Mouse (Mus musculus) heart, adult 2 months (tissue): Measurements from ENCODE around the gene Depp1. TPM values are rescaled to one million over a fixed set of nuclear protein-coding genes. Genes with fewer than 3 reads are reported as not detected.

Experiments
- DNase-seq, 2 experiments: peaks; one replicate each; pipeline ENCODE4 v3.0.0; 2021
- H3K27ac ChIP-seq: fragments of 200-600 bp; 2 replicates; pipeline ENCODE4 v1.8.1; 2022
- H3K27me3 ChIP-seq: fragments of 200-500 bp; 2 replicates; pipeline ENCODE4 v1.6.1; 2012; ENCODE audit warnings: mild to moderate bottlenecking, low read length, inconsistent platforms, mixed read lengths; ENCODE audit not compliant: control insufficient read depth, insufficient read depth
- H3K36me3 ChIP-seq: fragments of 200-500 bp; 2 replicates; pipeline ENCODE4 v1.6.1; 2012; ENCODE audit warnings: low read length, inconsistent platforms; ENCODE audit not compliant: control insufficient read depth, insufficient read depth
- H3K4me1 ChIP-seq: fragments of 200-500 bp; 2 replicates; pipeline ENCODE4 v1.6.1; 2011; ENCODE audit warnings: low read length; ENCODE audit not compliant: control insufficient read depth, insufficient read depth
- H3K4me3 ChIP-seq: fragments of 200-600 bp; 2 replicates; pipeline ENCODE4 v1.8.1; 2022
- H3K79me2 ChIP-seq: fragments of 200-500 bp; replicated peaks from 2 replicates; pipeline ENCODE4 v1.6.1; 2012; ENCODE audit warnings: mild to moderate bottlenecking, inconsistent platforms, low read length, moderate library complexity, mixed read lengths; ENCODE audit not compliant: control insufficient read depth, insufficient read depth
- H3K9ac ChIP-seq: fragments of 200-500 bp; 2 replicates; pipeline ENCODE4 v1.6.1; 2012; ENCODE audit warnings: low read depth, mild to moderate bottlenecking, control low read depth, inconsistent platforms, low read length, mixed read lengths
- CTCF ChIP-seq: fragments of 200-600 bp; IDR thresholded peaks from 2 replicates; pipeline ENCODE4 v1.8.1; 2022; ENCODE audit warnings: antibody characterized with exemption, mild to moderate bottlenecking, moderate library complexity
- EP300 ChIP-seq: fragments of 200-500 bp; IDR thresholded peaks from 2 replicates; pipeline ENCODE4 v1.6.1; 2011; ENCODE audit warnings: low read depth, low read length, control low read depth; ENCODE audit not compliant: insufficient read depth
- POLR2A ChIP-seq: fragments of 200-500 bp; IDR thresholded peaks from 2 replicates; pipeline ENCODE4 v1.6.1; 2011; ENCODE audit warnings: mild to moderate bottlenecking, low read depth, low read length, control low read depth; ENCODE audit not compliant: insufficient read depth
- WGBS: fragments of 180-500 bp; shearing (Covaris S2); methylation state at CpG from one replicate; pipeline ENCODE4 v1.1.7; 2018; 5-methylcytosine and 5-hydroxymethylcytosine counted together
- intact Hi-C: fragments of 180-260 bp; cut with DNase I; formaldehyde crosslinking; loops from one replicate; pipeline ENCODE4 v1.15.1; 2025
- polyA plus RNA-seq: library from polyadenylated mRNA; depleted of rRNA; stranded (reverse); fragments of >200 nt; gene quantifications from 2 replicates; pipeline ENCODE4 v1.2.3, GENCODE M21; 2012
- total RNA-seq, 2 experiments: library from RNA; stranded (reverse); gene quantifications; 2 replicates each; pipeline ENCODE4 v1.2.3; 2021

Gene Depp1
- total and polyA plus RNA-seq, 3 experiments, result 53.0 to 86.1 (median 53.5) TPM

DNA sequence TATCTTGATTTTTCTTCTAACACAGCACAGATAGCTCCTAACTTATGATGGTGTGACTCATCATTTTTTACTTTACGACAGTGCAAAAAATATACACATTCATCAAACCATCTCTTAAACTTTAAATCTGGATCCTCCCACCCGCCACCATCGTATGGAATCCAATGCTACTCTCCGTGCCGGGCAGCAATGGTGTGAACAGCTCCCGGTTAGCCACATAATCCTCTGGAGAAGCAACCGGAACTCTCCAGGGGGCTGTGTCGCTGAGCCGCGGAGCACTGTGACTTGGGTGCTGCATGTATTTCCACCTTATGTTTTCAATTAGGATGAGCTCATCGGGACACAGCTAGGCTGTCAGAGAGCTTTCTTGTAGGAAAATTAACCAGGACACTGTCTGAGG lies 7.5 kb upstream of the Depp1 start:
- intact Hi-C loops, result loop anchor here (5.0 kb wide), 1 partner anchor 1411 kb away; no protein-coding TSS in a partner anchor
- 78% methylated on average over 11 of the region's 11 CpGs for whole genome bisulfite sequencing
- Histone ChIP-seq H3K4me3 (no peak overlapping the region), H3K9ac (no peak overlapping the region), H3K27me3 (no peaks in the 10 kb centered on the region), H3K79me2 (no peaks in the 10 kb centered on the region), H3K36me3 (peaks cover 5% of the 10 kb centered on the region), H3K4me1 (peaks cover 36% of the 10 kb centered on the region), H3K27ac (peak overlapping the region; percentile 88)
- DNase-seq, result no peak
- TF ChIP-seq EP300, result no peak
- TF ChIP-seq POLR2A, result no peak
- no peak for TF ChIP-seq CTCF

DNA sequence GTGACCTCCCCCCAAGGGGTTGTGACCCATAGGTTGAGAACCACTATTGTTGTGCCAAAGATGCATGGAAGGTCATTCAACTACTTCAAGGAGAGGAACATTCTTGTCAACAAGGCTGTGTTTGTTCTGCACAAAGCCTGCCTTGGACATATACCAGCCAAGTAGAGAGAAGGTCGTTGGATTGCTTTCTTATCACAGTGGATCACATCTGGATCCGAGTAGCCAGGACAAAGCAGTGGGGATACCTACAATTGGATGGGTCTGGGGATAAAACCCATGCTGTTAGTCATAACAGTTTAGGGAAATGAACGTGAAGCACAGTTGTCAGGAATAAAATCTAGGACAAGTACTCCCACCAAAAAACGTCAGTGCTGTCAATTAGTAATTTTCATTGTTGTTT lies 6.5 kb upstream of the Depp1 start:
- intact Hi-C loops, result loop anchor here (1.0 to 5.0 kb wide), 2 partner anchors 9 to 1412 kb away; no protein-coding TSS in a partner anchor

DNA sequence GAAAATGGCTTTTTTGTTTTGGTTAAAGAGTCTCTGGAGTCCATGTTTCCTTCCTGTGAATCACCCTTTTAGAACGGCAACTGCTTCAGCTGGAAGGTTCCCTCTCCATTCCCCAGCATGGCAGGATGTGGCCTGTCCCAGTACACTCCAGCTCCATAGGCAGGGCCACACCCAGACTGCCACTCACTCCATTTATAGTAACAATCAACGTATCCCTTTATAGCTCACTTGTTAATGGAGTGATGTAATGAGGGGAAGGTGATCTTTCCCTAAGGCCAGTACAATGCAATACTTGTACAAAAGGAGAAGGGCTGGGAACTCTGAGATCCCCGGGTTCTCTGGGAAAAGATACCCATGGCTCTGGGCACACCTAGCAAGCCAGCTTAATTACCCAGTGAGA lies 6.1 kb upstream of the Depp1 start:
- intact Hi-C loops, result loop anchor here (1.0 to 5.0 kb wide), 2 partner anchors 9 to 1412 kb away; no protein-coding TSS in a partner anchor
- peak; percentile 44 to 63 for DNase-seq
- H3K9ac ChIP-seq, result no peak overlapping the region

More for the DNA sequence above, 6.5 kb upstream of the Depp1 start:
- H3K4me1 ChIP-seq, result peaks cover 29% of the 10 kb centered on the region
- H3K4me3 ChIP-seq, result no peak overlapping the region
- H3K79me2 ChIP-seq, result no peaks in the 10 kb centered on the region
- peak in 1 of 2 experiments; percentile 23 for DNase-seq
- no peak overlapping the region for H3K9ac ChIP-seq
- TF ChIP-seq POLR2A, result no peak
- TF ChIP-seq CTCF, result no peak
- no peak for TF ChIP-seq EP300
- peaks cover 5% of the 10 kb centered on the region for H3K36me3 ChIP-seq
- peak overlapping the region; percentile 88 for H3K27ac ChIP-seq
- H3K27me3 ChIP-seq, result no peaks in the 10 kb centered on the region
- 27% methylated on average over 4 of the region's 4 CpGs for WGBS

DNA sequence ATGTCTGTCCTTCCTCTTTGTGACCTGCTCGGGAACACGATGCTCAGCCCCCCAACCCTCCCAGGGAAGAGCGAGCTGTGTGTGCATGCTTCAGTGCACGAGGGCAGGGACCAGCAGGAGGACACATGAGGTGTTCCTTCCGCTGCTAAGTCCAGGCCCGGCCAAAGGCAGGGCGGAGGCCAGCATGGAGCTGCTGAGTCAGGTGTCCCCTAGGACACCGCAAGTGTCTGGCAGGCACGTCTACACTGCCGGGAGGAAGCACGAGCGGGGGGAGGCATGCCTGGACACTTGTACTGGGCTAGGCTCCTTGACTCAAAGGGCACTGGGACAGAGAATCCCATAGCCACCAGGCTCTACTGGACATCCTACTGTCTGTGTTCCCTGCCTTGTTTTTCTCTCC lies 2.6 kb upstream of the Depp1 start:
- peak overlapping the region; percentile 93 for H3K27ac ChIP-seq
- H3K79me2 ChIP-seq, result no peaks in the 10 kb centered on the region
- peak; percentile 81 to 89 for DNase-seq
- 37% methylated on average over 12 of the region's 12 CpGs for WGBS
- no peak overlapping the region for H3K4me3 ChIP-seq
- intact Hi-C loops, result no loop called here
- H3K9ac ChIP-seq, result no peak overlapping the region; the same call in 1 of the 2 replicates
- H3K4me1 ChIP-seq, result peaks cover 32% of the 10 kb centered on the region
- peaks cover 8% of the 10 kb centered on the region for H3K36me3 ChIP-seq
- TF ChIP-seq CTCF (0 out of 2 replicates have a peak, but pooled peaks have one; percentile 13), EP300 (peak; percentile 99), POLR2A (no peak; the same call in 1 of the 2 replicates)
- H3K27me3 ChIP-seq, result no peaks in the 10 kb centered on the region

More for the DNA sequence above, 6.1 kb upstream of the Depp1 start:
- Histone ChIP-seq H3K4me1 (peaks cover 26% of the 10 kb centered on the region), H3K36me3 (peaks cover 5% of the 10 kb centered on the region), H3K27ac (peak overlapping the region; percentile 88), H3K79me2 (no peaks in the 10 kb centered on the region), H3K4me3 (no peak overlapping the region), H3K27me3 (no peaks in the 10 kb centered on the region)
- 17% methylated on average over 3 of the region's 3 CpGs for WGBS
- TF ChIP-seq CTCF (no peak), POLR2A (peak; percentile 51), EP300 (peak; percentile 87)

DNA sequence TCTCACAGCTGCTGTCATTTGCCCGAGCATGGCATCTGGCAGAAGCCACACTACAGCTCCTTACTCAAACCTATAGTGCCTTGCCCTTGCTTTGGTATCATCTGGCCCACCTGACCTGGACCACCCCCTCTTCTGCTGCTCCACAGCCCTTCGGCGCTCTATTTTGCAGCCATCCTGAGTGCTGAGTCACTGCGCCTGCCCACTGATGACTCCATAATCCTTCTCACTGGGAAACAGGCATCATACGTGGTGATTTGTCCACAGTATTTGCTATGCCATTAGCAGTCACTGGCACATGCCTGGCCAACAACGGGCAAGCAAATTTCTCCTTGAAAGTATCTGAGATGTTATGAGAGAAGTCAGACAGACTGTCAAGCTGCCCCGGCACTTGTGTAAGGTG lies 598 bp upstream of the Depp1 start:
- TF ChIP-seq POLR2A, result no peak
- no peak for TF ChIP-seq CTCF
- TF ChIP-seq EP300, result no peak
- H3K4me1 ChIP-seq, result peaks cover 24% of the 10 kb centered on the region
- intact Hi-C loops, result loop anchor here (1.0 to 10.0 kb wide), 3 partner anchors 15 to 115 kb away; no protein-coding TSS in a partner anchor
- 64% methylated on average over 7 of the region's 7 CpGs for WGBS
- peak overlapping the region; percentile 27 for H3K9ac ChIP-seq
- H3K79me2 ChIP-seq, result no peaks in the 10 kb centered on the region
- DNase-seq, result no peak
- no peak overlapping the region for H3K4me3 ChIP-seq
- H3K27me3 ChIP-seq, result no peaks in the 10 kb centered on the region
- H3K27ac ChIP-seq, result peak overlapping the region; percentile 93
- peaks cover 5% of the 10 kb centered on the region for H3K36me3 ChIP-seq

DNA sequence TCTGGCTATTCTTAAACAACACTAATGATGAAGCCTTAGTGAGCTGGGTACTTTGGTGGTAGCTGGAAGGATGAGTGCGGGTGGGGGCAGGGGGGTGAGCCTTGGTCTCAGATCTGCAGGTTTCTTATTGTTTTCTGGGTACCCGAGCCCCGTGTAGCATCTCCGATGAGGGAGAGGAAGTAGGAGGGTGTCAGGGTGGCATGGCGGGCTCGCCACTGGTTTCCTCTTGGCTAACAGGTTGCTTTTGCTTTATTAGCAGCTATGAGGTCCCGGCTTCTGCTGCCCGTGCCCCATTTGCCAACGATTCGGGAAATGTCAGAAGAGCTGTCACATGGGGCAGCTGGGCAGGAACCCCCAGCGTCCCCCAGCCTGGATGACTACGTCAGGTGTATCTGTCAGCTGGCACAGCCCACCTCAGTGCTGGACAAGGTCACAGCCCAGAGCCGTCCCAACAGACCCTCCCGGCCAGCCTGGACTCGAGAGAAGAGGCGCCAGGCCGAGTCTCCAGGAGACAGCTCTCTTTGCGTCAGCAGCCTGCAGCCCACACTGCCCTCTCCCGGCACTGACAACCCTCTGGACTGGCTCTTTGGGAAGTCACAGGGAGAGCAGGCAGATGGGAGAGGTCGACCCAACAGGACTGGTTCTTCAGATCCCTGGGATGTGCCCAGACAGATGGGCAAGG lies 1.2 kb downstream of the Depp1 start:
- peak; percentile 74 to 80 for DNase-seq
- no peaks in the 10 kb centered on the region for H3K79me2 ChIP-seq
- WGBS, result 24% methylated on average over 20 of the region's 20 CpGs
- intact Hi-C loops, result loop anchor here (1.0 to 10.0 kb wide), 3 partner anchors 19 to 113 kb away; no protein-coding TSS in a partner anchor
- peak overlapping the region; percentile 69 for H3K9ac ChIP-seq
- H3K27ac ChIP-seq, result peak overlapping the region; percentile 93
- peaks cover 5% of the 10 kb centered on the region for H3K36me3 ChIP-seq
- peak; percentile 59 for TF ChIP-seq EP300
- peak; percentile 83 for TF ChIP-seq CTCF
- TF ChIP-seq POLR2A, result no peak
- H3K4me3 ChIP-seq, result peak overlapping the region; percentile 63
- H3K4me1 ChIP-seq, result peaks cover 17% of the 10 kb centered on the region
- no peaks in the 10 kb centered on the region for H3K27me3 ChIP-seq
